Mouse (Mus musculus) liver, postnatal 0 days (tissue): ENCODE measurements around the gene Plg.

Source experiments
- CTCF ChIP-seq: sonication (generic); IDR thresholded peaks from 2 replicates; pipeline ENCODE4 v1.5.1; 2016; ENCODE audit warnings: antibody characterized with exemption, low read depth
- EP300 ChIP-seq: IDR thresholded peaks from 2 replicates; pipeline ENCODE4 v1.6.1; 2016; ENCODE audit warnings: antibody characterized with exemption, low read depth, mild to moderate bottlenecking

DNA sequence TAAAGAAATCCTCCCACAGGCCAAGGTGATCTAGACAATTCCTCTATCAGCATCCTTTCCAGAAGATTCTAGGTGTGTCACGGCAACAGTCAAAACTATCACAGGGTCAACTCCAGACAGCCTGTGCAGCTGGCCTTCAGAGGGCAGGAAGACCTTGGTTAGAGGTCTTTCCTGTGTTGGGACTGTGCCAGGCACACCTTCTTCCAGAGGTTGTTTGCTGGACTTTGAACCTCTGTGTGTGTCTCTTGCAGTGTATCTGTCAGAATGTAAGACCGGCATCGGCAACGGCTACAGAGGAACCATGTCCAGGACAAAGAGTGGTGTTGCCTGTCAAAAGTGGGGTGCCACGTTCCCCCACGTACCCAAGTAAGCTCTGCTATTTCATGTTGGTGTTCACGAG is 9.8 kb downstream of the Plg start:
- no peak for TF ChIP-seq CTCF
- no peak for TF ChIP-seq EP300
